Mouse (Mus musculus) myocyte (in vitro differentiated cells): ENCODE results near the gene Gm13420. TPM values are rescaled to one million over a fixed set of nuclear protein-coding genes. Genes with fewer than 3 reads are reported as not detected.
A peak's percentile ranks its signal among the peaks of the same experiment; 100 is the strongest.

Experiments used
- H3K27me3 ChIP-seq: one replicate; pipeline ENCODE4 v1.6.1; 2011; ENCODE audit not compliant: control insufficient read depth, insufficient read depth, insufficient read length
- H3K36me3 ChIP-seq: one replicate; pipeline ENCODE4 v1.6.1; 2011; ENCODE audit not compliant: control insufficient read depth, insufficient read depth
- H3K4me2 ChIP-seq: one replicate; pipeline ENCODE4 v1.6.1; 2011; ENCODE audit warnings: low read depth, control low read depth
- H3K4me3 ChIP-seq: one replicate; pipeline ENCODE4 v1.5.1; 2011; ENCODE audit warnings: mild to moderate bottlenecking, control low read depth, moderate library complexity
- H3K79me2 ChIP-seq: one replicate; pipeline ENCODE4 v1.6.1; 2011; ENCODE audit not compliant: control insufficient read depth, insufficient read depth
- H3ac ChIP-seq: one replicate; pipeline ENCODE4 v1.6.1; 2011; ENCODE audit not compliant: control insufficient read depth, insufficient read length
- CEBPB ChIP-seq: IDR thresholded peaks from 2 replicates; pipeline ENCODE4 v1.6.1; 2011; ENCODE audit warnings: mild to moderate bottlenecking, moderate library complexity; ENCODE audit not compliant: poor library complexity, insufficient read depth, severe bottlenecking
- E2F4 ChIP-seq: IDR thresholded peaks from one replicate; pipeline ENCODE4 v1.6.1; 2011; ENCODE audit warnings: mild to moderate bottlenecking, control low read depth, moderate library complexity; ENCODE audit not compliant: insufficient read depth
- MAX ChIP-seq: IDR thresholded peaks from one replicate; pipeline ENCODE4 v1.6.1; 2011; ENCODE audit warnings: low read depth, mild to moderate bottlenecking, control low read depth
- MYOD1 ChIP-seq, 3 experiments: IDR thresholded peaks; one replicate each; pipeline ENCODE4 v1.6.1; 2011; ENCODE audit warnings: control low read depth in 2 of 3, low read depth in 2 of 3, mild to moderate bottlenecking in 2 of 3, moderate library complexity in 1 of 3; ENCODE audit not compliant: insufficient read length in 2 of 3, control insufficient read depth in 1 of 3
- MYOG ChIP-seq, 3 experiments: IDR thresholded peaks; one replicate each; pipeline ENCODE4 v1.6.1; 2011; ENCODE audit warnings: control low read depth in 2 of 3, low read depth in 2 of 3, mild to moderate bottlenecking in 2 of 3; ENCODE audit not compliant: insufficient read length in 2 of 3, control insufficient read depth in 1 of 3, insufficient read depth in 1 of 3
- POLR2A ChIP-seq: IDR thresholded peaks from one replicate; pipeline ENCODE4 v1.6.1; 2011; ENCODE audit warnings: low read depth, mild to moderate bottlenecking, control low read depth, moderate library complexity; ENCODE audit not compliant: insufficient read length
- POLR2AphosphoS2 ChIP-seq: IDR thresholded peaks from one replicate; pipeline ENCODE4 v1.6.1; 2011; ENCODE audit warnings: low read depth, control low read depth; ENCODE audit not compliant: insufficient read length
- REST ChIP-seq: IDR thresholded peaks from one replicate; pipeline ENCODE4 v1.6.1; 2011; ENCODE audit warnings: mild to moderate bottlenecking, control low read depth, moderate library complexity; ENCODE audit not compliant: insufficient read depth, insufficient read length
- SRF ChIP-seq: IDR thresholded peaks from one replicate; pipeline ENCODE4 v1.6.1; 2011; ENCODE audit warnings: low read depth; ENCODE audit not compliant: control insufficient read depth, insufficient read length
- TCF12 ChIP-seq: IDR thresholded peaks from one replicate; pipeline ENCODE4 v1.6.1; 2011; ENCODE audit warnings: mild to moderate bottlenecking, control low read depth; ENCODE audit not compliant: poor library complexity, insufficient read depth, severe bottlenecking
- TCF3 ChIP-seq: IDR thresholded peaks from one replicate; pipeline ENCODE4 v1.6.1; 2011; ENCODE audit warnings: low read depth, control low read depth; ENCODE audit not compliant: insufficient read length
- USF1 ChIP-seq: IDR thresholded peaks from one replicate; pipeline ENCODE4 v1.6.1; 2011; ENCODE audit warnings: low read depth, mild to moderate bottlenecking, control low read depth, moderate library complexity
- polyA plus RNA-seq: library from polyadenylated mRNA; unstranded; fragments of >200 nt; fragmentation: generic; extraction: Trizol; gene quantifications from one replicate; pipeline ENCODE4 v1.2.1, GENCODE M21; 2012; ENCODE audit warnings: missing spikeins

Gene Gm13420
- polyA plus RNA-seq: not detected

GRCm38 (mm10) chr2:29751497-29751896 is at the start of gene Gm13420:
Gene Gm13420 (minus strand): TSS chr2:29751685.
- Histone ChIP-seq H3K27me3 (peaks cover 41% of the 10 kb centered on the region), H3ac (no peak within 1 kb of the TSS), H3K4me2 (no peak within 1 kb of the TSS), H3K36me3 (no peaks in the 10 kb centered on the region), H3K4me3 (no peak within 1 kb of the TSS), H3K79me2 (no peaks in the 10 kb centered on the region)
- no peak for TF ChIP-seq REST
- TF ChIP-seq SRF: no peak
- TF ChIP-seq TCF3: no peak
- TF ChIP-seq POLR2AphosphoS2: no peak
- no peak for TF ChIP-seq E2F4

DNA sequence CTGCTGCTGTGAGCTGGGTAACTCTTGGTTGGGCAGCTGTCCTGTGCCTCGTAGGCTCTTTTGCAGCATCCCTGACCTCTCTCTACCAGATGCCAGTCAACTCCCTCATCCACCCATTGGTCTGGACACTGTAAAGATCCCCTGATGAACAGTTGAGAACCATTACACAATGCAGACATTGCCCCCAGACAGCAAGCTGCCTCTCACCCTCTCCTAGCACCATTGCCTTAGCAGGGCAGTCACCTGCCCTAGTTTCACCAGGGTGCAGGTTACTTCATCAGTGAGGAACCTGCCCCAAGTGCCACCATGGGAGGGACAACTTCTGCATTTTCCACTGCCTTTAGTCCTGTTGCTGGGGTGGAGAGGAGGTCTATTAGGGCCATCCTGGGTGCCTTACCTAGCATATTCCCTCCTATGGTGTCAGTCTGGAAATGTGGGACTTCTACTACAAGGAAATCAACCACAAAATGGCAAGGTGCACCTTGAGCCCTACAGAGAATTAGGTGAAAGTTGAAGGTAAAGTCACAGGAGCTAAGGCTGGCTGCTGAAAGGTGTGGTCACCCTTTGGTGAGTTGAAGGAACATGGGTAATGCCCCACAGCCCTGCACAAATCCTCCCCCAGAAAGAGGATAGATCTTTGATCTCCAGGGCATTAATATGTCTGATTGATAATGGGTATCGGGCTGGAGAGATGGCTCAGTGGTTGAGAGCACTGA is 41.4 kb upstream of the Gm13420 start:
- H3K4me3 ChIP-seq: no peak overlapping the region
- H3K27me3 ChIP-seq: no peaks in the 10 kb centered on the region
- no peaks in the 10 kb centered on the region for H3K36me3 ChIP-seq
- H3K4me2 ChIP-seq: no peak overlapping the region
- H3ac ChIP-seq: no peak overlapping the region
- TF ChIP-seq MYOG (IDR thresholded peaks at IDR 0.05; ENCODE audit: control insufficient read depth in 1 of 3, insufficient read depth in 1 of 3, insufficient read length in 2 of 3, low read depth in 2 of 3): no peak
- TF ChIP-seq USF1: no peak
- TF ChIP-seq TCF12: no peak
- no peak for TF ChIP-seq TCF3
- TF ChIP-seq POLR2A: no peak
- no peak for TF ChIP-seq POLR2AphosphoS2
- no peak for TF ChIP-seq SRF
- no peak for TF ChIP-seq MAX
- TF ChIP-seq MYOD1 (IDR thresholded peaks at IDR 0.05; ENCODE audit: control insufficient read depth in 1 of 3, insufficient read length in 2 of 3, low read depth in 2 of 3): no peak
- no peak for TF ChIP-seq E2F4
- TF ChIP-seq REST: no peak
- no peak for TF ChIP-seq CEBPB
- H3K79me2 ChIP-seq: peaks cover 4% of the 10 kb centered on the region

- Histone ChIP-seq H3K4me3 (peak within 1 kb of the TSS; percentile 69), H3ac (peak within 1 kb of the TSS; percentile 4), H3K4me2 (peak within 1 kb of the TSS; percentile 91), H3K27me3 (no peaks in the 10 kb centered on the region), H3K79me2 (peaks cover 17% of the 10 kb centered on the region), H3K36me3 (peaks cover 22% of the 10 kb centered on the region)
- peak; percentile 81 for TF ChIP-seq POLR2A
- no peak for TF ChIP-seq TCF12
- no peak for TF ChIP-seq E2F4
- no peak for TF ChIP-seq USF1
- TF ChIP-seq SRF: no peak
- TF ChIP-seq TCF3: no peak
- peak; percentile 74 for TF ChIP-seq POLR2AphosphoS2
- no peak for TF ChIP-seq CEBPB
- TF ChIP-seq REST: no peak
- TF ChIP-seq MYOG (IDR thresholded peaks at IDR 0.05; ENCODE audit: control insufficient read depth in 1 of 3, insufficient read depth in 1 of 3, insufficient read length in 2 of 3, low read depth in 2 of 3): peak in 1 of 3 experiments; percentile 11
- TF ChIP-seq MAX: no peak
- peak in 1 of 3 experiments; percentile 20 for TF ChIP-seq MYOD1 (IDR thresholded peaks at IDR 0.05; ENCODE audit: control insufficient read depth in 1 of 3, insufficient read length in 2 of 3, low read depth in 2 of 3)
Measured at GRCm38 (mm10) chr2:29787937-29788681, 36.6 kb upstream of the Gm13420 start, which contains the start of gene Trub2. Gene Trub2 (minus strand): TSS chr2:29788502.

GRCm38 (mm10) chr2:29787104-29787917 is 35.8 kb upstream of the Gm13420 start, which contains the start of gene Coq4:
Gene Coq4 (plus strand): TSS chr2:29787493.
- Histone ChIP-seq H3K27me3 (no peaks in the 10 kb centered on the region), H3K79me2 (peaks cover 17% of the 10 kb centered on the region), H3K36me3 (peaks cover 30% of the 10 kb centered on the region), H3ac (peak within 1 kb of the TSS; percentile 4), H3K4me3 (peak within 1 kb of the TSS; percentile 69), H3K4me2 (peak within 1 kb of the TSS; percentile 91)
- no peak for TF ChIP-seq REST
- peak; percentile 78 for TF ChIP-seq POLR2AphosphoS2
- peak; percentile 93 for TF ChIP-seq USF1
- TF ChIP-seq MAX: no peak
- peak; percentile 17 for TF ChIP-seq SRF
- TF ChIP-seq POLR2A: peak; percentile 77
- no peak for TF ChIP-seq TCF12
